Mouse (Mus musculus) heart, adult 2 months (tissue): ENCODE data around the gene Smarcal1. TPM values are rescaled to one million over a fixed set of nuclear protein-coding genes. Genes with fewer than 3 reads are reported as not detected.
A peak's percentile ranks its signal among the peaks of the same experiment; 100 is the strongest.

ENCODE experiments used
- DNase-seq, 2 experiments: peaks; one replicate each; pipeline ENCODE4 v3.0.0; 2021
- H3K27ac ChIP-seq: fragments of 200-600 bp; 2 replicates; pipeline ENCODE4 v1.8.1; 2022
- H3K27me3 ChIP-seq: fragments of 200-500 bp; 2 replicates; pipeline ENCODE4 v1.6.1; 2012; ENCODE audit warnings: mild to moderate bottlenecking, low read length, inconsistent platforms, mixed read lengths; ENCODE audit not compliant: control insufficient read depth, insufficient read depth
- H3K36me3 ChIP-seq: fragments of 200-500 bp; 2 replicates; pipeline ENCODE4 v1.6.1; 2012; ENCODE audit warnings: low read length, inconsistent platforms; ENCODE audit not compliant: control insufficient read depth, insufficient read depth
- H3K4me1 ChIP-seq: fragments of 200-500 bp; 2 replicates; pipeline ENCODE4 v1.6.1; 2011; ENCODE audit warnings: low read length; ENCODE audit not compliant: control insufficient read depth, insufficient read depth
- H3K4me3 ChIP-seq: fragments of 200-600 bp; 2 replicates; pipeline ENCODE4 v1.8.1; 2022
- H3K79me2 ChIP-seq: fragments of 200-500 bp; replicated peaks from 2 replicates; pipeline ENCODE4 v1.6.1; 2012; ENCODE audit warnings: mild to moderate bottlenecking, inconsistent platforms, low read length, moderate library complexity, mixed read lengths; ENCODE audit not compliant: control insufficient read depth, insufficient read depth
- H3K9ac ChIP-seq: fragments of 200-500 bp; 2 replicates; pipeline ENCODE4 v1.6.1; 2012; ENCODE audit warnings: low read depth, mild to moderate bottlenecking, control low read depth, inconsistent platforms, low read length, mixed read lengths
- CTCF ChIP-seq: fragments of 200-600 bp; IDR thresholded peaks from 2 replicates; pipeline ENCODE4 v1.8.1; 2022; ENCODE audit warnings: antibody characterized with exemption, mild to moderate bottlenecking, moderate library complexity
- EP300 ChIP-seq: fragments of 200-500 bp; IDR thresholded peaks from 2 replicates; pipeline ENCODE4 v1.6.1; 2011; ENCODE audit warnings: low read depth, low read length, control low read depth; ENCODE audit not compliant: insufficient read depth
- POLR2A ChIP-seq: fragments of 200-500 bp; IDR thresholded peaks from 2 replicates; pipeline ENCODE4 v1.6.1; 2011; ENCODE audit warnings: mild to moderate bottlenecking, low read depth, low read length, control low read depth; ENCODE audit not compliant: insufficient read depth
- WGBS: fragments of 180-500 bp; shearing (Covaris S2); methylation state at CpG from one replicate; pipeline ENCODE4 v1.1.7; 2018; 5-methylcytosine and 5-hydroxymethylcytosine counted together
- intact Hi-C: fragments of 180-260 bp; cut with DNase I; formaldehyde crosslinking; loops from one replicate; pipeline ENCODE4 v1.15.1; 2025
- polyA plus RNA-seq: library from polyadenylated mRNA; depleted of rRNA; stranded (reverse); fragments of >200 nt; gene quantifications from 2 replicates; pipeline ENCODE4 v1.2.3, GENCODE M21; 2012
- total RNA-seq, 2 experiments: library from RNA; stranded (reverse); gene quantifications; 2 replicates each; pipeline ENCODE4 v1.2.3; 2021

The Smarcal1 gene
- total and polyA plus RNA-seq, 3 experiments, result 23.5 to 28.2 (median 24.6) TPM

- Histone ChIP-seq H3K36me3 (no peaks in the 10 kb centered on the region), H3K4me3 (no peak overlapping the region), H3K9ac (no peak overlapping the region), H3K27ac (no peak overlapping the region; the same call in 1 of the 2 replicates), H3K27me3 (no peaks in the 10 kb centered on the region), H3K79me2 (no peaks in the 10 kb centered on the region), H3K4me1 (peaks cover 12% of the 10 kb centered on the region)
- WGBS, result 88% methylated on average over 5 of the region's 5 CpGs
- DNase-seq, result no peak
- intact Hi-C loops, result no loop called here
- TF ChIP-seq EP300 (no peak), CTCF (no peak), POLR2A (no peak)
Observed at GRCm38 (mm10) chr1:72602803-72603202, 19.8 kb downstream of the Smarcal1 start.

DNA sequence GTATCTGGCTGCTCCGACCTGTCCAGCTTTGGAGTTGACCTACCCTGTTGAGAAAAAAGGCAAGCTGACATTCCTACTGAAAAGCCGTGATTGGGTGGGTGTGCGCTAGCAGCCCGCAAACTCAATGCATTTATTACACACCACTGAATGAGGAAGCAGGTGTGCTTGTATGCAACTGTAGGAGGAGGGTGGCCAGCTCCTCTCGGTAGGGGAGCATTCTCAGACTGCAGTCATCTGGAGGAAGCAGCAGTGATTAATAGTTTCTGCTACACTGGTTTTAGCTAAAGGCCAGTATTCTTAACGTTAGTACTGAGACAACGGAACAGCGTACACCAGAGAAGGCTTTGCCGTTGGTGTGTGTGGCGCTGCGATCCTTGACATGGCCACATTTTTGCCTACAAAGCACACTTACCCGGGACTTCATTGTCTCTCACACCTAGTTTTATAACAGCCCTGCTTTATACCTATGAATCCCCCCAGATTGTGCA lies 23.2 kb downstream of the Smarcal1 start:
- Histone ChIP-seq H3K27ac (no peak overlapping the region), H3K79me2 (no peaks in the 10 kb centered on the region), H3K27me3 (no peaks in the 10 kb centered on the region), H3K9ac (no peak overlapping the region), H3K36me3 (no peaks in the 10 kb centered on the region), H3K4me3 (no peak overlapping the region), H3K4me1 (peaks cover 1% of the 10 kb centered on the region; the same call in 1 of the 2 replicates)
- no peak for DNase-seq
- intact Hi-C loops, result no loop called here
- no peak for TF ChIP-seq CTCF
- TF ChIP-seq EP300, result no peak
- TF ChIP-seq POLR2A, result no peak
- 92% methylated on average over 12 of the region's 12 CpGs for WGBS

DNA sequence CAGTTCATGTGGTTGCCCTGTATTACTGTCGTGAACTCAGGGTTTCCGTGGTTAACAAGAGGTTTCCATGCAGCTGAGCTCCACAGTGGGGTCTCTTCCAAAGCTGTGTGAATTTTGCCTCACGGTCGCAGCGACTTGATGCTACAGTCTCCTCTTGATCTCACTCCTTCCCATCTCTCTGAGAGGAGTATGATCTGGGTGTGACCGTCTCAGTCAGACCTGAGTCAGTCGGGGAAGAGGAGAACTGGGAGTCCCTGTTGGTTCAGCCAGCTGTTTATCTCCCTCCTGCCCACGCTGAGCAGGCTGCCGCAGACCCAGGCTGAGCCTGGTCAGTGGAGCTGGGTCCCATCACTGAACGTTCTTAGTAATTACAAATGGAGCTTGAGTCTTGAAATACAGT lies 26.1 kb downstream of the Smarcal1 start:
- no peaks in the 10 kb centered on the region for H3K27me3 ChIP-seq
- no peak overlapping the region for H3K27ac ChIP-seq
- WGBS, result 82% methylated on average over 10 of the region's 10 CpGs
- no peak overlapping the region for H3K9ac ChIP-seq
- TF ChIP-seq EP300, result no peak
- no peak for TF ChIP-seq POLR2A
- TF ChIP-seq CTCF, result no peak
- no peaks in the 10 kb centered on the region for H3K36me3 ChIP-seq
- DNase-seq, result no peak
- H3K79me2 ChIP-seq, result no peaks in the 10 kb centered on the region
- H3K4me1 ChIP-seq, result no peaks in the 10 kb centered on the region
- no peak overlapping the region for H3K4me3 ChIP-seq
- intact Hi-C loops, result no loop called here

DNA sequence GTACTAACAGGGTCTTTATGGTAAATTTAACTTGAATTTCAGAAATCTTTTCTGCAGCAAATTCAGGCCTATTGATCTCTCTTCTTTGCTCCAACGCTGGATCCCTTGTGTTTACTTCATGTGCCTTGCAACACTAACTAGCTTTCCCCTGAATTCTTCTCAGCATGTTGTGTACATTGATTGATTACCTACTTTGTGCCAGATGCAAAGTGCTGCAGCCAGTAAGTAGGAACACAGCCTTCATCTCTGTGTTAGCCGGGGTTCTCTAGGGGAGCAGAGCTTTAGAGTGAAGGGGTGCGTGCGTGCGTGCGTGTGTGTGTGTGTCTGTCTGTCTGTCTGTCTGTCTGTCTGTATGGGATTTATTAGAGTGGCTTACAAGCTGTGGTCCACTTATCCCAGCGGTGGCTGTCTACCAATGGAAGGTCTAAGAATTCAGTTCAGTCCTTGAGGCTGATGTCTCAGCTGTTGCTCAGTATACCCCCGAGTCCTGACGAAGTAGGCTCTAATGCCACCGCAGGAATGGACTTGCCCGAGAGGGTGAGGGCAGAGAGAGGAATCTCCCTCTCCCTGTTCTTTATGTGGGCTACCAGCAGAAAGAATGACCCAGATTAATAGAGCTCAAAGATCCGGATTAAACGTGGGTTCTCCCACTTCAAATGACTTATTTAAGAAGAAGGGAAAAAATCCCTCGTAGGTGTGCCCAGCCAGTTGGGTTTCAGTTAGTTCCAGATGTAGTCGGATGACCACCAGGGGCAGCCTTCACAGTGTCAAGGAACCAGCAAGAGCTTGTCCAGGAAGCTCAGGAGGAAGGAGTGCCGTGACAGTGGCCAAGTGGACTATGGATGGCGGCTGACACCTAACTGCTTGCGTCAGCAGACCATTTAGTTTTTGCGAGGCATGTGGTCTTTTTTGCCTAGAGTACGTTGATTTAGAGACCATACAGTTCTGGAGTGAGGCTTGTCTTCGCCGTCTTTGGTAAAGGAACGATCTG lies 27.1 kb downstream of the Smarcal1 start:
- DNase-seq, result no peak
- Histone ChIP-seq H3K9ac (no peak overlapping the region), H3K27ac (no peak overlapping the region), H3K36me3 (no peaks in the 10 kb centered on the region), H3K79me2 (no peaks in the 10 kb centered on the region), H3K4me1 (no peaks in the 10 kb centered on the region), H3K4me3 (no peak overlapping the region), H3K27me3 (no peaks in the 10 kb centered on the region)
- intact Hi-C loops, result no loop called here
- WGBS, result 91% methylated on average over 23 of the region's 23 CpGs
- TF ChIP-seq CTCF (peak; percentile 18; the same call in 1 of the 2 replicates), POLR2A (no peak), EP300 (no peak)

- Histone ChIP-seq H3K4me1 (no peaks in the 10 kb centered on the region), H3K27ac (no peak overlapping the region), H3K27me3 (no peaks in the 10 kb centered on the region), H3K9ac (no peak overlapping the region), H3K79me2 (no peaks in the 10 kb centered on the region), H3K4me3 (no peak overlapping the region), H3K36me3 (no peaks in the 10 kb centered on the region)
- intact Hi-C loops, result no loop called here
- 95% methylated on average over 6 of the region's 6 CpGs for WGBS
- TF ChIP-seq CTCF (no peak), POLR2A (no peak), EP300 (no peak)
- no peak for DNase-seq
Observed at GRCm38 (mm10) chr1:72612172-72612571, 29.1 kb downstream of the Smarcal1 start.

GRCm38 (mm10) chr1:72635221-72635620 lies 52.2 kb downstream of the Smarcal1 start:
- no peak for TF ChIP-seq EP300
- TF ChIP-seq POLR2A, result no peak
- TF ChIP-seq CTCF, result no peak
- Histone ChIP-seq H3K4me3 (no peak overlapping the region), H3K27me3 (no peaks in the 10 kb centered on the region), H3K27ac (no peak overlapping the region), H3K36me3 (no peaks in the 10 kb centered on the region), H3K9ac (no peak overlapping the region), H3K4me1 (no peaks in the 10 kb centered on the region), H3K79me2 (no peaks in the 10 kb centered on the region)
- 66% methylated on average over 5 of the region's 5 CpGs for WGBS
- intact Hi-C loops, result no loop called here
- no peak for DNase-seq
